Mouse (Mus musculus): ENCODE measurements around the gene Gm20388. TPM values are rescaled to one million over a fixed set of nuclear protein-coding genes. Genes with fewer than 3 reads are reported as not detected.

The Gm20388 gene
- polyA plus RNA-seq, 1 experiment from 2014 or later, result not detected

GRCm38 (mm10) chr8:122313310-122313709 lies 2402.7 kb downstream of the Gm20388 start:
- Histone ChIP-seq H3K9ac (ENCODE audit: low read length) (no peak overlapping the region), H3K9me3 (ENCODE audit: control insufficient read depth, low read length) (no peaks in the 10 kb centered on the region), H3K36me3 (ENCODE audit: control insufficient read depth, insufficient read depth, low read length) (0 out of 2 replicates have a peak, but pooled peaks cover under 1% of the 10 kb centered on the region), H3K4me2 (replicated peaks; ENCODE audit: low read depth) (no peak overlapping the region), H3K4me1 (replicated peaks; ENCODE audit: control insufficient read depth, insufficient read depth) (no peaks in the 10 kb centered on the region), H3K27me3 (ENCODE audit: control insufficient read depth, insufficient read depth, low read length) (no peaks in the 10 kb centered on the region), H3K4me3 (ENCODE audit: low read depth, low read length) (no peak overlapping the region), H3K27ac (replicated peaks) (no peak overlapping the region)
- DNase-seq (ENCODE audit: low spot score) (no peak), ATAC-seq (ENCODE audit: low FRiP score, low TSS enrichment) (no peak)
- 42% methylated on average over 12 of the region's 12 CpGs for WGBS
- TF ChIP-seq CTCF (IDR thresholded peaks at IDR 0.05; ENCODE audit: low read depth) (no peak), EP300 (optimal IDR thresholded peaks at IDR 0.05) (no peak)

DNA sequence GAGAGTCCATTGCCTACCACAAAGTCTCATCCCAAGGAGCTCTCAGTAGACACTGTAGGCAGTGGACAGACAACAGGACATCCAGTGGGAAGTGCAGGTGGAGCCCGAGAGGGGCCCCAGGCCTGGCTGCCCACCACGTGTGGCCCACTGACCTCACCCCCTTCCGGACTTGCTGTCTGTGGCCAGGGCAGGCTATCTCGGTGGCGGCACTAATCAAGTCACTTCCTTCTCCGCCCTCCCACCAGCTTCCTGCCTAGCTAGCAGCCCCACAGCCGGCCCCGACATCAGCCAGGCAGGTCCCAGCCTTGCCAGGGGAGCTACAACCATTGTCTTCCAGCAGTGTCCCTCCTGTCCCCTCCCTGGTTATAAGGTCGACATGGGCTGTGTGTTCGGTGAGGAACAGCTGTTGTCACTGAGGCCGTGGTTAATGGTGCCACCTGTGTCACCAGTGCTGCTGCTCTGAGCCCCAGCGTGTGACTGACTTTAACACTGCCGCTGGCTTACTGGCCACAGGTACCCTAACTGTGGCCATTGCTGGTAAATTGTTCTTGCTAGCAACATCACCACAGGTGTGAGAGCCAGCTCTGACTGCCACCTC lies 2404.4 kb downstream of the Gm20388 start:
- peak overlapping the region; percentile 49 for H3K27ac ChIP-seq (replicated peaks)
- H3K4me3 ChIP-seq (ENCODE audit: low read depth, low read length), result no peak overlapping the region
- TF ChIP-seq EP300 (optimal IDR thresholded peaks at IDR 0.05), result no peak
- TF ChIP-seq CTCF (IDR thresholded peaks at IDR 0.05; ENCODE audit: low read depth), result no peak
- H3K4me2 ChIP-seq (replicated peaks; ENCODE audit: low read depth), result no peak overlapping the region; the same call in 1 of the 2 replicates
- no peaks in the 10 kb centered on the region for H3K9me3 ChIP-seq (ENCODE audit: control insufficient read depth, low read length)
- H3K9ac ChIP-seq (ENCODE audit: low read length), result no peak overlapping the region
- DNase-seq (ENCODE audit: low spot score) (peak; percentile 64), ATAC-seq (ENCODE audit: low FRiP score, low TSS enrichment) (peak; percentile 16; the same call in 1 of the 2 replicates)
- H3K4me1 ChIP-seq (replicated peaks; ENCODE audit: control insufficient read depth, insufficient read depth), result no peaks in the 10 kb centered on the region
- no peaks in the 10 kb centered on the region for H3K36me3 ChIP-seq (ENCODE audit: control insufficient read depth, insufficient read depth, low read length)
- WGBS, result 49% methylated on average over 12 of the region's 13 CpGs
- H3K27me3 ChIP-seq (ENCODE audit: control insufficient read depth, insufficient read depth, low read length), result no peaks in the 10 kb centered on the region

DNA sequence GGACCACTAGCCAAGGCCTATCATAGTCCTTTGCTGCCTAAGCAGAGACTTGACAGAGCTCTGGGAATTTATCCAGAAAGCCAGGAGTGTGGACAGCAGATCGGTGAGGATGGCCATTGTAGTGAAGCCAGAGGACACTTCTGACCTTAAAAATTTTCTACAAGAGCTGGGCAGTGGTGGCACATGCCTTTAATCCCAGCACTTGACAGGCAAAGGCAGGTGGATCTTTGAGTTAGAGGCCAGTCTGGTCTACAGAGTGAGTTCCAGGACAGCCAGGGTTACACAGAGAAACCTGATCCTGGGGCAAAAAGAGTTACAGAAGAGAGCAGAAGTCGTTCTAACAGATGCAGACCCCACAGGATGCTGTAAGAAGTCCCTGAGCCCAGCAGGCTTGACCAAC lies 2405.8 kb downstream of the Gm20388 start:
- Histone ChIP-seq H3K9me3 (ENCODE audit: control insufficient read depth, low read length) (no peaks in the 10 kb centered on the region), H3K4me2 (replicated peaks; ENCODE audit: low read depth) (no peak overlapping the region), H3K36me3 (ENCODE audit: control insufficient read depth, insufficient read depth, low read length) (no peaks in the 10 kb centered on the region), H3K9ac (ENCODE audit: low read length) (no peak overlapping the region), H3K27ac (replicated peaks) (no peak overlapping the region), H3K4me3 (ENCODE audit: low read depth, low read length) (no peak overlapping the region), H3K27me3 (ENCODE audit: control insufficient read depth, insufficient read depth, low read length) (no peaks in the 10 kb centered on the region), H3K4me1 (replicated peaks; ENCODE audit: control insufficient read depth, insufficient read depth) (no peaks in the 10 kb centered on the region)
- 69% methylated on average over 2 of the region's 2 CpGs for WGBS
- ATAC-seq (ENCODE audit: low FRiP score, low TSS enrichment), result no peak
- TF ChIP-seq EP300 (optimal IDR thresholded peaks at IDR 0.05) (no peak), CTCF (IDR thresholded peaks at IDR 0.05; ENCODE audit: low read depth) (no peak)
- DNase-seq (ENCODE audit: low spot score), result no peak

GRCm38 (mm10) chr8:122317918-122318475 lies 2407.4 kb downstream of the Gm20388 start:
- TF ChIP-seq EP300 (optimal IDR thresholded peaks at IDR 0.05), result no peak
- no peak for TF ChIP-seq CTCF (IDR thresholded peaks at IDR 0.05; ENCODE audit: low read depth)
- H3K4me2 ChIP-seq (replicated peaks; ENCODE audit: low read depth), result no peak overlapping the region
- 46% methylated on average over 8 of the region's 8 CpGs for WGBS
- H3K4me3 ChIP-seq (ENCODE audit: low read depth, low read length), result no peak overlapping the region
- no peaks in the 10 kb centered on the region for H3K27me3 ChIP-seq (ENCODE audit: control insufficient read depth, insufficient read depth, low read length)
- peak; percentile 7; the same call in 1 of the 2 replicates for ATAC-seq (ENCODE audit: low FRiP score, low TSS enrichment)
- no peak overlapping the region for H3K9ac ChIP-seq (ENCODE audit: low read length)
- H3K4me1 ChIP-seq (replicated peaks; ENCODE audit: control insufficient read depth, insufficient read depth), result 0 out of 2 replicates have a peak, but pooled peaks cover 2% of the 10 kb centered on the region
- H3K9me3 ChIP-seq (ENCODE audit: control insufficient read depth, low read length), result no peaks in the 10 kb centered on the region
- DNase-seq (ENCODE audit: low spot score), result peak; percentile 63
- H3K27ac ChIP-seq (replicated peaks), result peak overlapping the region; percentile 18; the same call in 1 of the 2 replicates
- H3K36me3 ChIP-seq (ENCODE audit: control insufficient read depth, insufficient read depth, low read length), result no peaks in the 10 kb centered on the region

- H3K9ac ChIP-seq (ENCODE audit: low read length), result no peak overlapping the region
- WGBS, result 65% methylated on average over 11 of the region's 11 CpGs
- H3K27me3 ChIP-seq (ENCODE audit: control insufficient read depth, insufficient read depth, low read length), result no peaks in the 10 kb centered on the region
- H3K27ac ChIP-seq (replicated peaks), result peak overlapping the region; percentile 45; the same call in 1 of the 2 replicates
- H3K36me3 ChIP-seq (ENCODE audit: control insufficient read depth, insufficient read depth, low read length), result no peaks in the 10 kb centered on the region
- H3K4me3 ChIP-seq (ENCODE audit: low read depth, low read length), result no peak overlapping the region
- H3K4me2 ChIP-seq (replicated peaks; ENCODE audit: low read depth), result no peak overlapping the region
- TF ChIP-seq CTCF (IDR thresholded peaks at IDR 0.05; ENCODE audit: low read depth) (no peak), EP300 (optimal IDR thresholded peaks at IDR 0.05) (no peak)
- 0 out of 2 replicates have a peak, but pooled peaks cover 2% of the 10 kb centered on the region for H3K4me1 ChIP-seq (replicated peaks; ENCODE audit: control insufficient read depth, insufficient read depth)
- ATAC-seq (ENCODE audit: low FRiP score, low TSS enrichment) (no peak), DNase-seq (ENCODE audit: low spot score) (no peak)
- H3K9me3 ChIP-seq (ENCODE audit: control insufficient read depth, low read length), result no peaks in the 10 kb centered on the region
Observed at GRCm38 (mm10) chr8:122319045-122319707, 2408.5 kb downstream of the Gm20388 start.

- no peaks in the 10 kb centered on the region for H3K36me3 ChIP-seq (ENCODE audit: control insufficient read depth, insufficient read depth, low read length)
- no peak overlapping the region for H3K4me3 ChIP-seq (ENCODE audit: low read depth, low read length)
- 51% methylated on average over 7 of the region's 7 CpGs for WGBS
- H3K9ac ChIP-seq (ENCODE audit: low read length), result no peak overlapping the region
- H3K27ac ChIP-seq (replicated peaks), result peak overlapping the region; percentile 45; the same call in 1 of the 2 replicates
- no peaks in the 10 kb centered on the region for H3K27me3 ChIP-seq (ENCODE audit: control insufficient read depth, insufficient read depth, low read length)
- DNase-seq (ENCODE audit: low spot score) (peak; percentile 59), ATAC-seq (ENCODE audit: low FRiP score, low TSS enrichment) (no peak)
- H3K4me2 ChIP-seq (replicated peaks; ENCODE audit: low read depth), result no peak overlapping the region
- no peak for TF ChIP-seq EP300 (optimal IDR thresholded peaks at IDR 0.05)
- no peak for TF ChIP-seq CTCF (IDR thresholded peaks at IDR 0.05; ENCODE audit: low read depth)
- 0 out of 2 replicates have a peak, but pooled peaks cover 2% of the 10 kb centered on the region for H3K4me1 ChIP-seq (replicated peaks; ENCODE audit: control insufficient read depth, insufficient read depth)
- no peaks in the 10 kb centered on the region for H3K9me3 ChIP-seq (ENCODE audit: control insufficient read depth, low read length)
Observed at GRCm38 (mm10) chr8:122319708-122320075, 2409.1 kb downstream of the Gm20388 start.
